17 mouse cellular contexts compared by ENCODE assay signal in the genomic region with DNA sequence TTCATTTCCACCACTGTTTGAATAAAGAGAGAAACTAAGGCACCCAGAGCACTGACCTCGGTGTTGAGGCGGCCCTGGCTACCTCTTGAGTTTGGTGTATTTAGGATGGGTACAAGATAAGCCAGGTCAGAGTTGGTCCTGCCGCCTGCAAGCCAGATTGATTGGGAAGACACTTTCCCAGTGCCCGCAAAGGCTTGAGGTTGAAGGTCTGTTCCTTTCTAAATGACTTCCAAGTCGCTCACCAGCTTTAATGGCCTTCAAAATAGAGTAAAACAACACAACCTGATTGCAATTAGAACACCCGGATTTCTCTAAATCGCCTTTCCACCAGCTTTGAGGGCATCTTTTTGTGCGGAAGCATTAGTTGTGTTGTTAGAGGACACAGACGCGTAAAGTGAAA. TPM values are rescaled to one million over a fixed set of nuclear protein-coding genes. Genes with fewer than 3 reads are reported as not detected.
DNase-seq lines count a peak whose midpoint lies in the region; ATAC-seq lines count a peak whose summit lies in the region.
"Had no signal": no experiment of that assay in that cellular context is flagged by ENCODE, and none has a peak within 500 bp of the region (broad histone marks: within the 10 kb centered on the region; RNA-seq: fewer than 3 reads in every experiment).

No protein-coding gene starts in this region.

- ATAC-seq in heart, embryonic 12.5 days (ENCODE audit: insufficient number of reproducible peaks, low FRiP score), result no peak
- ATAC-seq in embryonic facial prominence, embryonic 14.5 days (ENCODE audit: low read depth), result no peak
- ATAC-seq in limb, embryonic 13.5 days (ENCODE audit: low FRiP score, low read depth), result no peak
- ATAC-seq: hindbrain, postnatal 0 days; liver, embryonic 12.5 days had no signal

- H3K9me3 ChIP-seq in heart, embryonic 12.5 days (replicated peaks), result no peaks in the 10 kb centered on the region
- no peaks in the 10 kb centered on the region for H3K9me3 ChIP-seq in embryonic facial prominence, embryonic 14.5 days (ENCODE audit: control insufficient read depth, low read length)
- H3K9me3 ChIP-seq in limb, embryonic 13.5 days, result no peaks in the 10 kb centered on the region
- H3K9me3 ChIP-seq: kidney, embryonic 15.5 days; liver, embryonic 12.5 days; midbrain, embryonic 12.5 days had no signal

- H3K9ac ChIP-seq in heart, embryonic 12.5 days, result peak overlapping the region; percentile 76
- no peak overlapping the region for H3K9ac ChIP-seq in embryonic facial prominence, embryonic 14.5 days (ENCODE audit: low read depth, low read length)
- peak overlapping the region; percentile 13; the same call in 1 of the 2 replicates for H3K9ac ChIP-seq in limb, embryonic 13.5 days
- H3K9ac ChIP-seq: kidney, embryonic 15.5 days; liver, embryonic 12.5 days; midbrain, embryonic 12.5 days had no signal

- intact Hi-C loops in heart, postnatal 36 days (cut with DNase I), result loop anchor here (1.0 to 10.0 kb wide), 4 partner anchors 9 to 329 kb away; no protein-coding TSS in a partner anchor

- H3K4me3 ChIP-seq in heart, embryonic 12.5 days, result peak overlapping the region; percentile 33
- no peak overlapping the region for H3K4me3 ChIP-seq in embryonic facial prominence, embryonic 14.5 days (ENCODE audit: low read depth, low read length)
- peak overlapping the region; percentile 14; the same call in 1 of the 2 replicates for H3K4me3 ChIP-seq in limb, embryonic 13.5 days

- peak overlapping the region; percentile 71 for H3K4me2 ChIP-seq in heart, embryonic 12.5 days
- peak overlapping the region; percentile 10; the same call in 1 of the 2 replicates for H3K4me2 ChIP-seq in embryonic facial prominence, embryonic 14.5 days (ENCODE audit: low read depth, low read length)
- peak overlapping the region; percentile 51 for H3K4me2 ChIP-seq in limb, embryonic 13.5 days (replicated peaks)

- H3K36me3 ChIP-seq in heart, embryonic 12.5 days, result no peaks in the 10 kb centered on the region; the same call in 1 of the 2 replicates
- no peaks in the 10 kb centered on the region for H3K36me3 ChIP-seq in embryonic facial prominence, embryonic 14.5 days (ENCODE audit: control insufficient read depth, insufficient read depth, low read length)
- no peaks in the 10 kb centered on the region for H3K36me3 ChIP-seq in limb, embryonic 13.5 days
- H3K36me3 ChIP-seq: kidney, embryonic 15.5 days; liver, embryonic 12.5 days; midbrain, embryonic 12.5 days had no signal

- DNase-seq in heart, postnatal 36 days, result no peak
- DNase-seq in embryo, embryonic 11 days, result peak; percentile 20
- no peak for DNase-seq in embryonic facial prominence, embryonic 14.5 days (ENCODE audit: low spot score)
- no peak for DNase-seq in yolk sac, embryonic 10.5 days (ENCODE audit: low spot score)
- no peak for DNase-seq in adrenal gland, adult 18-20 months (ENCODE audit: low spot score in 2 of 2)
- DNase-seq: cerebellum, adult 8-10 months; layer of hippocampus, postnatal 36 days; lung, postnatal 10 days; thymus, postnatal 14 days had no signal

- H3K27ac ChIP-seq in heart, embryonic 12.5 days (ENCODE audit: poor library complexity, severe bottlenecking), result peak overlapping the region; percentile 82
- peak overlapping the region; percentile 67 for H3K27ac ChIP-seq in embryonic facial prominence, embryonic 14.5 days (replicated peaks; ENCODE audit: low read depth, low read length)
- H3K27ac ChIP-seq in limb, embryonic 13.5 days, result peak overlapping the region; percentile 55
- H3K27ac ChIP-seq: hindbrain, postnatal 0 days; kidney, embryonic 15.5 days; liver, embryonic 12.5 days; midbrain, embryonic 12.5 days had no signal

- WGBS in heart, embryonic 12.5 days, result 17% methylated on average over 10 of the region's 10 CpGs
- 11% methylated on average over 10 of the region's 10 CpGs for WGBS in embryonic facial prominence, embryonic 14.5 days
- WGBS in limb, embryonic 13.5 days, result 25% methylated on average over 10 of the region's 10 CpGs

- H3K27me3 ChIP-seq in heart, embryonic 12.5 days (replicated peaks), result no peaks in the 10 kb centered on the region
- H3K27me3 ChIP-seq in embryonic facial prominence, embryonic 14.5 days (replicated peaks; ENCODE audit: control insufficient read depth, insufficient read depth, low read length), result peaks cover 88% of the 10 kb centered on the region
- peaks cover 39% of the 10 kb centered on the region for H3K27me3 ChIP-seq in limb, embryonic 13.5 days

- H3K4me1 ChIP-seq in heart, embryonic 12.5 days (replicated peaks), result peaks cover 26% of the 10 kb centered on the region
- peaks cover 4% of the 10 kb centered on the region; the same call in 1 of the 2 replicates for H3K4me1 ChIP-seq in embryonic facial prominence, embryonic 14.5 days (ENCODE audit: control insufficient read depth, insufficient read depth, low read length)
- H3K4me1 ChIP-seq in limb, embryonic 13.5 days, result peaks cover 33% of the 10 kb centered on the region

RNA-seq across cellular contexts. Expression of gene Hand2, which starts 7.2 kb away (rescaled TPM):
- 18.0 and 19.4 TPM in 2 replicates for polyA plus RNA-seq in heart, embryonic 12.5 days (2016; fragmentation: Nextera tagmentation; extraction: Ambion mirVana)
- 10 to 100 TPM; 53.8 to 68.2 TPM for total RNA-seq in heart, postnatal 36 days (2021)
- 2.9 and 3.6 TPM in 2 replicates for polyA plus RNA-seq in embryonic facial prominence, embryonic 14.5 days (2014; fragmentation: Nextera tagmentation; extraction: Ambion mirVana)
- 10.8 and 11.4 TPM in 2 replicates for polyA plus RNA-seq in limb, embryonic 13.5 days (2015; fragmentation: Nextera tagmentation; extraction: Ambion mirVana)
- total RNA-seq in adrenal gland, adult 18-20 months (2021), result 10 to 100 TPM; 33.9 to 39.7 TPM
- total RNA-seq: hindbrain, postnatal 0 days; layer of hippocampus, postnatal 36 days had no signal
- polyA plus RNA-seq: forebrain, embryonic 16.5 days; hindbrain, postnatal 0 days; midbrain, embryonic 12.5 days; neural tube, embryonic 14.5 days had no signal

Comparison
In these comparisons a context has a peak if more than half of its experiments do, and no peak if none do; other contexts are left out.
1. H3K4me2 ChIP-seq: peak in every context shown above with its lines; median percentile 71 in heart, embryonic 12.5 days; 51 in limb, embryonic 13.5 days; 10 in embryonic facial prominence, embryonic 14.5 days.